Mouse (Mus musculus) olfactory bulb, adult 2 months (tissue): ENCODE results near the gene Upp2. TPM values are rescaled to one million over a fixed set of nuclear protein-coding genes. Genes with fewer than 3 reads are reported as not detected.

Experiments
- H3K27ac ChIP-seq: fragments of 200-500 bp; 2 replicates; pipeline ENCODE4 v1.5.1; 2012; ENCODE audit warnings: low read depth, low read length; ENCODE audit not compliant: insufficient read depth
- H3K4me1 ChIP-seq: fragments of 200-500 bp; 2 replicates; pipeline ENCODE4 v1.6.1; 2012; ENCODE audit warnings: low read length; ENCODE audit not compliant: control insufficient read depth, insufficient read depth
- H3K4me3 ChIP-seq: fragments of 200-500 bp; 2 replicates; pipeline ENCODE4 v1.5.1; 2012; ENCODE audit warnings: mild to moderate bottlenecking, low read depth, low read length, moderate library complexity; ENCODE audit not compliant: insufficient read depth
- CTCF ChIP-seq: fragments of 200-500 bp; IDR thresholded peaks from 2 replicates; pipeline ENCODE4 v1.5.1; 2012; ENCODE audit warnings: low read depth, mild to moderate bottlenecking, low read length, moderate library complexity; ENCODE audit not compliant: insufficient read depth
- POLR2A ChIP-seq: fragments of 200-500 bp; IDR thresholded peaks from 2 replicates; pipeline ENCODE4 v1.6.1; 2012; ENCODE audit warnings: mild to moderate bottlenecking, low read depth, low read length, moderate library complexity; ENCODE audit not compliant: insufficient read depth
- WGBS: fragments of 180-500 bp; shearing (Covaris S2); methylation state at CpG from one replicate; pipeline ENCODE4 v1.1.7; 2018; 5-methylcytosine and 5-hydroxymethylcytosine counted together
- polyA plus RNA-seq: library from polyadenylated mRNA; stranded (reverse); fragments of >200 nt; gene quantifications from 2 replicates; pipeline ENCODE4 v1.2.4, GENCODE M21; 2012; ENCODE audit warnings: low replicate concordance; ENCODE audit not compliant: missing spikeins, insufficient read depth, insufficient read length

Gene Upp2
- polyA plus RNA-seq, 1 experiment, result not detected

DNA sequence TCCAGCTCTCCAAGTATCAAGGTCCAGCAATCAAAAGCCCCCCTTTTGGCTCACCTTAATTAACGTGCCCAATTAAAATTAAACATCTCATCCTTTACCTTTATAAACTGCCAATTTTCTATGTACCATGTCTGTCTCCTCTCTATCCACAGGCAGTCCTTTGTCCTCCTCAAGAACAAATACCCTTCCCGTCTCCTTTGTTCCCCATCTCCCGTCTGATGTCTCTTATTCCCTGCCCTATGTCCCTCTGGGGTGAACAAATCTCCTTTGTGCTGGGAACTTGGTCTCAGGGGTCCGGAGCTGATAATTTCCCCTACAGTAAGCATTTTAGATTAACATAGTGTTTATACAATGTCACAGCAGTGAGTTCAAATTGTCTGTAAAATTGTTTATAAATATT, 230.4 kb downstream of the Upp2 start:
- 73% methylated on average over 4 of the region's 4 CpGs for WGBS
- TF ChIP-seq CTCF, result no peak
- TF ChIP-seq POLR2A, result no peak
- Histone ChIP-seq H3K4me3 (no peak overlapping the region), H3K27ac (no peak overlapping the region), H3K4me1 (no peaks in the 10 kb centered on the region)

DNA sequence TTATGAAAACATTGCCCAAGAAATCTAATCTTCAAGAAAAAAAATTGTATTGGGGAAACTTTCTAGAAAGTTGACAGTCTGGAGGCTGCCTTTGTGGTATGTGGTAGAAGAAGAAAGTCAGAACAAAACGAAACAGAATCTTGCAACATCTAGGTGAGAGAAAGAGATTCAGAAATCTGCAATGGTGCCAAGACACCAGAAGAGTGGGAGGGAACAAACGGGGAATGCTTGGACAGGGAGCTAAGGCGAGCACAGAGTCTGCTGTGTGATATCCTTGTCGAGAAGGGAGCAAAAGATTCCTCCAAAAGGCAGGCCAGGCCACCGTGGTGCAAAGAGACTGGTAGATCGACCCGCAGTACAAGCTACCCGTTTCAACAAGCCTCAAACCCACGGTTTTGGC, 232.0 kb downstream of the Upp2 start:
- Histone ChIP-seq H3K4me3 (no peak overlapping the region), H3K4me1 (no peaks in the 10 kb centered on the region), H3K27ac (no peak overlapping the region)
- WGBS, result 89% methylated on average over 9 of the region's 9 CpGs
- TF ChIP-seq CTCF, result no peak
- TF ChIP-seq POLR2A, result no peak

GRCm38 (mm10) chr2:58799623-58800022, 232.5 kb downstream of the Upp2 start:
- Histone ChIP-seq H3K4me1 (no peaks in the 10 kb centered on the region), H3K4me3 (no peak overlapping the region), H3K27ac (no peak overlapping the region)
- TF ChIP-seq CTCF, result no peak
- no peak for TF ChIP-seq POLR2A
- 95% methylated on average over 5 of the region's 5 CpGs for WGBS

- TF ChIP-seq POLR2A, result no peak
- TF ChIP-seq CTCF, result no peak
- WGBS, result 26% methylated on average over 2 of the region's 2 CpGs
- Histone ChIP-seq H3K4me3 (no peak overlapping the region), H3K4me1 (no peaks in the 10 kb centered on the region), H3K27ac (no peak overlapping the region)
Observed at GRCm38 (mm10) chr2:58812941-58813340, 245.8 kb downstream of the Upp2 start.

DNA sequence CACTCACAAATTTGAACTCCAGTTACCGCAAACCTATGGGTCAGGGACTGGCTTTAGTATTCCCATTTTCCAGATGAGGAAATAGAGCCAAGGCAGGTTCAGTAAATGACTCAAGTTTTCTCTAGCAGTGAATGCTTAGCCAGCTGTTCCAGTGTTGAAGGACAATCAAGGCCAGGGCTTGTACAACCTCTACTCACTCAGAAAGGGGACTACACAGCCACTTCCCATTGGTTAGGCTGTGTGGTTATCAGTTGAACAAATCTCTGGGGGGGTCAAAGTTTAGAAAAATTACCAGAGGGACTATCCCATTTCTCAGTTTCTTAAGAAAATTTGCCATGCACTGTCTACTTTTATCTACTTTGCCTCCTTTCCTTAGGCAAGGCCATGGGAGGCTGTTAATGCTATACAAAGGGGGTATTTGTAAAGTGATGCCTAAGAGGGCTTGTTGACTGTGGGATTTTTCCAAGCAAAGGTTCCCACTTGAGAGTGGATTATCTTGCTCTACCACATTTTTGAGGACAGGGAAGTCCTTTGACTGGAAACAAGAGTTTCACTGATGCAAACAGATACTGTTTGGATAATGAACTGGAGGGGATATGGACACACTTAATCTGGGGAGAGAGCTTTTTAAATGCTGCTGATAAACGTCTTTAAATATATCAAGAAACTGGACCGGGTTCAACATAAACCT, 262.0 kb downstream of the Upp2 start:
- TF ChIP-seq POLR2A (no peak), CTCF (no peak)
- Histone ChIP-seq H3K4me1 (no peaks in the 10 kb centered on the region), H3K4me3 (no peak overlapping the region), H3K27ac (no peak overlapping the region)
- 81% methylated on average over 3 of the region's 3 CpGs for WGBS

GRCm38 (mm10) chr2:58829981-58830742, 263.1 kb downstream of the Upp2 start:
- TF ChIP-seq CTCF, result no peak
- TF ChIP-seq POLR2A, result no peak
- no peak overlapping the region for H3K27ac ChIP-seq
- WGBS, result 44% methylated on average over 7 of the region's 7 CpGs
- peaks cover 2% of the 10 kb centered on the region; the same call in 1 of the 2 replicates for H3K4me1 ChIP-seq
- H3K4me3 ChIP-seq, result no peak overlapping the region

- 92% methylated on average over 20 of the region's 20 CpGs for WGBS
- no peak overlapping the region for H3K27ac ChIP-seq
- TF ChIP-seq CTCF (no peak), POLR2A (no peak)
- H3K4me1 ChIP-seq, result peaks cover 2% of the 10 kb centered on the region; the same call in 1 of the 2 replicates
- H3K4me3 ChIP-seq, result no peak overlapping the region
Observed at GRCm38 (mm10) chr2:58832253-58832980, 265.3 kb downstream of the Upp2 start.

GRCm38 (mm10) chr2:58841021-58841420, 273.9 kb downstream of the Upp2 start:
- H3K27ac ChIP-seq, result no peak overlapping the region
- WGBS, result 44% methylated on average over 3 of the region's 3 CpGs

More at GRCm38 (mm10) chr2:58841021-58841420, 273.9 kb downstream of the Upp2 start:
- Histone ChIP-seq H3K4me1 (no peaks in the 10 kb centered on the region; the same call in 1 of the 2 replicates), H3K4me3 (no peak overlapping the region)
- no peak for TF ChIP-seq CTCF
- no peak for TF ChIP-seq POLR2A
